Mouse (Mus musculus): Measurements from ENCODE around the gene Slc6a6. TPM values are rescaled to one million over a fixed set of nuclear protein-coding genes. Genes with fewer than 3 reads are reported as not detected.

The Slc6a6 gene
- polyA plus RNA-seq, 1 experiment, result 105 TPM

DNA sequence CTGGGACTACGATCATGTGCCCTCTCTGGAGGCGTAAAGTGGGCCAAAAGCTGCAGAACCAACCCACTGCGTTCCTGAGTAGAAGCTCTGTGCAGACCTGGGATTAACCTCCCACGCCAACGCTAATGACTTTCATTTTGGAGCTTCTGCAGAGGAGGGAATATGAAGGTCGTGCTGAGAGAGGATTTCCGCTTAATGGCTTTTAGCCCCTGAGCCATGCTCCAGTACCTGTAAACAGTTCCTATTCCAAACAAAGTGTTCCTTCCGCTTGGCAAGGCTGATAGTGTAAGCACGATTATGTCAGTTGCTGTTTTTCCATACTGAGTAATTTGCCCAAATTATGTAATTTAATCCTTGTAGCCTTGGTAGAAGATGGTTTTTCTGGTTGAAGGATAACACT is 33.6 kb upstream of the Slc6a6 start:
- no peak for TF ChIP-seq POLR2A (IDR thresholded peaks at IDR 0.05; ENCODE audit: extremely low read depth, insufficient read depth, low read length)
- no peak for TF ChIP-seq CTCF (IDR thresholded peaks at IDR 0.05; ENCODE audit: extremely low read depth, insufficient read depth, low read length)
- no peak overlapping the region for H3K27ac ChIP-seq (ENCODE audit: insufficient read depth, low read length)
- H3K4me3 ChIP-seq (ENCODE audit: insufficient read depth, low read length), result no peak overlapping the region
- H3K4me1 ChIP-seq (ENCODE audit: control insufficient read depth, insufficient read depth, low read length), result no peaks in the 10 kb centered on the region

DNA sequence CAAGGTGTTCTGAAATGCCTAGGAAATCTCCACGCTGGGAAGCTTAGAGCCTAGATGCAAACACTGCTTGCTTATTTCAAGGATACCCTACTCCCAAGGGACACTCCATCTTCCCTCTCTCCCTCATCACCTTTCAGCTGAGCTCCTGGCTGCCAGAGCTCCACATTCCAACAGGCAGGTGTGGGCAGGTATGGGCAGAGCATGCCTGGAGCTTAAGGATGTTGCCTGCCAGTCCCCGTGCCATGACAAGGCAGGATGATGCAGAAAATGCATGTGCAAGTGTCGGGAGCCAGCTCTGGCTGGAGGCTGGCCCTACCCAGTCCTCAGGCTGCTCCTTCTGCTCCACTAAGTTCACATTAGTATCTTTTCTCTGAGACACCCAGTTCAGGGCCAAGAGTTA is 31.6 kb upstream of the Slc6a6 start:
- H3K4me3 ChIP-seq (ENCODE audit: insufficient read depth, low read length), result no peak overlapping the region
- H3K4me1 ChIP-seq (ENCODE audit: control insufficient read depth, insufficient read depth, low read length), result no peaks in the 10 kb centered on the region
- no peak for TF ChIP-seq POLR2A (IDR thresholded peaks at IDR 0.05; ENCODE audit: extremely low read depth, insufficient read depth, low read length)
- TF ChIP-seq CTCF (IDR thresholded peaks at IDR 0.05; ENCODE audit: extremely low read depth, insufficient read depth, low read length), result no peak
- no peak overlapping the region for H3K27ac ChIP-seq (ENCODE audit: insufficient read depth, low read length)

- no peak for TF ChIP-seq POLR2A (IDR thresholded peaks at IDR 0.05; ENCODE audit: extremely low read depth, insufficient read depth, low read length)
- no peak for TF ChIP-seq CTCF (IDR thresholded peaks at IDR 0.05; ENCODE audit: extremely low read depth, insufficient read depth, low read length)
- Histone ChIP-seq H3K4me3 (ENCODE audit: insufficient read depth, low read length) (no peak overlapping the region), H3K27ac (ENCODE audit: insufficient read depth, low read length) (no peak overlapping the region), H3K4me1 (ENCODE audit: control insufficient read depth, insufficient read depth, low read length) (no peaks in the 10 kb centered on the region)
Measured at GRCm38 (mm10) chr6:91655244-91655643, 28.6 kb upstream of the Slc6a6 start.

- H3K27ac ChIP-seq (ENCODE audit: insufficient read depth, low read length), result no peak overlapping the region
- no peaks in the 10 kb centered on the region for H3K4me1 ChIP-seq (ENCODE audit: control insufficient read depth, insufficient read depth, low read length)
- no peak overlapping the region for H3K4me3 ChIP-seq (ENCODE audit: insufficient read depth, low read length)
- no peak for TF ChIP-seq POLR2A (IDR thresholded peaks at IDR 0.05; ENCODE audit: extremely low read depth, insufficient read depth, low read length)
- TF ChIP-seq CTCF (IDR thresholded peaks at IDR 0.05; ENCODE audit: extremely low read depth, insufficient read depth, low read length), result no peak
Measured at GRCm38 (mm10) chr6:91655874-91656433, 27.9 kb upstream of the Slc6a6 start.

DNA sequence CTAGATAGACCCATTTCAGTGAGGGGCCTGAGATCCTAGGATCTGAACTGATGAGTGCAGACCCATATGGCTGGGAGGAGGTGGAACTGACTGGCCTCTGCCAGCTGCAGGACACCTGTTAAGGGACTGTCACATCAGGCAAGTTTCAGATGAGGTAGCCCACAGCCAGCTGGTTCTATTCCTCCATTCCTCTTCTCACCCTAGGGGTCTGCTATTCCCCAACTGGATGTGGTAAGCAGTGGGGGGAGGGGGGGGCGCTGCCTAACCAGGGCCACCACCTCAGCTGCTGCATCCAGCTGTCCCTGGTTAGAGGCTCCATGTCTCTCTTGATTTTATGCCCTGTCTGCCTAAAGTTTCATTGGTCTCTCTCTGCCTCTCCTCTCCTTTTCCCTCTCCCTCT is 25.6 kb upstream of the Slc6a6 start:
- H3K27ac ChIP-seq (ENCODE audit: insufficient read depth, low read length), result 0 out of 2 replicates have a peak overlapping the region, but pooled peaks have one; percentile 39
- TF ChIP-seq CTCF (IDR thresholded peaks at IDR 0.05; ENCODE audit: extremely low read depth, insufficient read depth, low read length), result no peak
- no peak overlapping the region for H3K4me3 ChIP-seq (ENCODE audit: insufficient read depth, low read length)
- H3K4me1 ChIP-seq (ENCODE audit: control insufficient read depth, insufficient read depth, low read length), result no peaks in the 10 kb centered on the region

DNA sequence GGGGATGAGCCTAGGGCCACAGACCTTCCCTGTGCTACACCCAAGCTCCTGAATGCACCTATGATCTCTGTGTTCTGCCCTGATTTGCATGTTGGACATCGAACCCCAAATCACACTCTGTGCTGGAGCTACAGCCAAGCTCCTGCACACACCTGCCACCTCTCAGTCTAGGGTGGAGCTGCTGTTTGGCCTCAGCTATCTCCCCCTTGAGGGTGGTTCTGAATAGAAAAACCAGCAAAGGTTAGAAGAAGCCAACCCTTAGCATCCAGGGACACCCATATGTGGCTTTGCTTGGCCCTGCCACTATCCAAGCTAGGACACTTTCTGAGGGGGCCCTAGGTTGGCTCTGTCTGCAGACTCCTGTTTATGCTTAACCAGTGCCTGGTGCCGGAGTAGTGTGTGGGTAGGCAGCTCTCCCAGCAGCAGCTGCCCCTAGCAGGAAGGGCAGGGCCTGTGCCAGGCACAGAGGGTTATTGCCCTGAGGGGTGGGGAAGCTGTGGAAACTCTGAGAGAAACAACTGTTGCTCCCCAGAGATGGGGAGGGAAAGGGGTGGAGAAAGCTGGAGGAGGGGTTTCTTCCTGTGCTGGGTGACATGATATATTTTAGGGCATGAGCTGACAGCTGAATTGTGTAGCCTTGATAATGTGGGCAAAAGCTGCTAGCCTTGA is 23.9 kb upstream of the Slc6a6 start:
- H3K4me1 ChIP-seq (ENCODE audit: control insufficient read depth, insufficient read depth, low read length), result no peaks in the 10 kb centered on the region
- H3K4me3 ChIP-seq (ENCODE audit: insufficient read depth, low read length), result no peak overlapping the region
- no peak for TF ChIP-seq CTCF (IDR thresholded peaks at IDR 0.05; ENCODE audit: extremely low read depth, insufficient read depth, low read length)
- H3K27ac ChIP-seq (ENCODE audit: insufficient read depth, low read length), result peak overlapping the region; percentile 74

GRCm38 (mm10) chr6:91662301-91662700 is 21.6 kb upstream of the Slc6a6 start:
- Histone ChIP-seq H3K27ac (ENCODE audit: insufficient read depth, low read length) (no peak overlapping the region), H3K4me3 (ENCODE audit: insufficient read depth, low read length) (no peak overlapping the region), H3K4me1 (ENCODE audit: control insufficient read depth, insufficient read depth, low read length) (no peaks in the 10 kb centered on the region)
- TF ChIP-seq CTCF (IDR thresholded peaks at IDR 0.05; ENCODE audit: extremely low read depth, insufficient read depth, low read length) (no peak), POLR2A (IDR thresholded peaks at IDR 0.05; ENCODE audit: extremely low read depth, insufficient read depth, low read length) (no peak)

DNA sequence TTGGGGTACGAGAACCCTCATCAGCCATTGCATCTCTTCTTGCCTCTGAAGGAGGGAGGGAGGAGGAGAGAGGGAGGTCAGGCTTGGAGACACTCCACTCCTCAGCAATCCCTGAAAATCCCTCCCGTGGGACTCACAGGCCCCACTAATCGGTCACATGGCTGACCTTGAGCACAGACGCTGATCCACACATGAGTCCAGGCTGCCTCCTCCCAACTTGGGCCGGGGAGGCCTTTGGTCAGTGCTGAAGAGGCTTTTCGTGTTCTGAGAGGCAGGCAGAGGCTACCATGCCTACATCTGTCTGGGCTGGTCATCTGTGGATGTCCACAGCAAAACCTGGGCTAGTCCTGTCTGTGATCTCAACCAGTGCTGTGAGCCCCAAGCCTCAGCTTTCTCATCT is 20.2 kb upstream of the Slc6a6 start:
- Histone ChIP-seq H3K4me3 (ENCODE audit: insufficient read depth, low read length) (no peak overlapping the region), H3K4me1 (ENCODE audit: control insufficient read depth, insufficient read depth, low read length) (no peaks in the 10 kb centered on the region), H3K27ac (ENCODE audit: insufficient read depth, low read length) (no peak overlapping the region)
- TF ChIP-seq CTCF (IDR thresholded peaks at IDR 0.05; ENCODE audit: extremely low read depth, insufficient read depth, low read length) (no peak), POLR2A (IDR thresholded peaks at IDR 0.05; ENCODE audit: extremely low read depth, insufficient read depth, low read length) (no peak)

GRCm38 (mm10) chr6:91665267-91665666 is 18.6 kb upstream of the Slc6a6 start:
- no peak overlapping the region for H3K4me3 ChIP-seq (ENCODE audit: insufficient read depth, low read length)
- no peaks in the 10 kb centered on the region for H3K4me1 ChIP-seq (ENCODE audit: control insufficient read depth, insufficient read depth, low read length)
- no peak overlapping the region for H3K27ac ChIP-seq (ENCODE audit: insufficient read depth, low read length)
- no peak for TF ChIP-seq POLR2A (IDR thresholded peaks at IDR 0.05; ENCODE audit: extremely low read depth, insufficient read depth, low read length)
- TF ChIP-seq CTCF (IDR thresholded peaks at IDR 0.05; ENCODE audit: extremely low read depth, insufficient read depth, low read length), result no peak

GRCm38 (mm10) chr6:91665990-91666700 is 17.7 kb upstream of the Slc6a6 start:
- H3K27ac ChIP-seq (ENCODE audit: insufficient read depth, low read length), result no peak overlapping the region
- no peaks in the 10 kb centered on the region for H3K4me1 ChIP-seq (ENCODE audit: control insufficient read depth, insufficient read depth, low read length)
- H3K4me3 ChIP-seq (ENCODE audit: insufficient read depth, low read length), result no peak overlapping the region
- TF ChIP-seq CTCF (IDR thresholded peaks at IDR 0.05; ENCODE audit: extremely low read depth, insufficient read depth, low read length), result no peak
- TF ChIP-seq POLR2A (IDR thresholded peaks at IDR 0.05; ENCODE audit: extremely low read depth, insufficient read depth, low read length), result no peak

Measured in cortical plate, adult 2 months (tissue).